Mouse (Mus musculus): Measurements from ENCODE around the gene Slit3. TPM values are rescaled to one million over a fixed set of nuclear protein-coding genes. Genes with fewer than 3 reads are reported as not detected.

The Slit3 gene
- polyA plus RNA-seq, 1 experiment from 2014 or later, result 13.0 TPM

DNA sequence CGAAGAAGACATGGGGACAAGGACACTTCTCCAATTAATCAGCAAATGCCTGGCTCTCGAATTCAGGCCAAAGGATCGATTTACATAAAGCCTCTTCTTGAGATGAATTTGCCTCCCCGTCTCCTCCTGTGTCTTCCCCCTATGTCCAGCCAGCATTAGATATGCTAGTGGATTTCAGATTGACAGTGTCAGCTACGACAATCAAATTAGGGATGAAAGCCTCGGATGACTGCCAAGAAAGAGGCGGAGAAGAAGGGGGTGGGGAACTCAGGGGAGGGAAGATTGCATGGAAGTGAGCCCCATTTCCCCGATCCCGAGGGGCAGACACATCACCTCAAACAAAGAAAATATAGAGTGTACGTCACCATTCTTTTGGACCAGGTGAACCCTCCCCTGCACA, 375.9 kb downstream of the Slit3 start:
- H3K4me2 ChIP-seq, result no peak overlapping the region
- H3K36me3 ChIP-seq, result no peaks in the 10 kb centered on the region
- H3K27ac ChIP-seq (replicated peaks), result no peak overlapping the region
- ATAC-seq (ENCODE audit: low FRiP score, low read depth), result no peak
- H3K9ac ChIP-seq, result no peak overlapping the region
- peaks cover 8% of the 10 kb centered on the region; the same call in 1 of the 2 replicates for H3K27me3 ChIP-seq
- 0 out of 2 replicates have a peak, but pooled peaks cover 3% of the 10 kb centered on the region for H3K4me1 ChIP-seq (replicated peaks)
- WGBS, result 43% methylated on average over 10 of the region's 10 CpGs
- no peaks in the 10 kb centered on the region for H3K9me3 ChIP-seq
- H3K4me3 ChIP-seq, result no peak overlapping the region

DNA sequence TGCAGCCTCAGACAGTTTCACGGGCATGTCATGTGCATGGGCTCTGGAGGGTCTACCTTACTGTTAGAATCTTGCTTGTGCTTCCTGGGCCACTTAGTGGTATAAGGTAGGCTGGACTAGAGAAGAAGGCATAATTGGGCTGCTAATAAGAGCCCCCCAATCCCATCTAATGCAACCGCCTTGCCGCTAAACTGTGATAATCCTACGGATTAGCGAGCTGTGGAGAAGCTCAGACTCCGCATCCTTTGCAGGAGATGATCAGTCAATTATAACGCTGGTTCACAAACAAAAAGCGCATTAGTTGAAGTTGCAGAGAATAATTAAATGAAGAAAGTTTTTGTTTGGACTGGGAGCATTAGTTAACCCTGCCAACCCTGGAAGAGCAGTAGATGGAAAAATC, 376.9 kb downstream of the Slit3 start:
- no peak for ATAC-seq (ENCODE audit: low FRiP score, low read depth)
- 76% methylated on average over 8 of the region's 8 CpGs for WGBS
- Histone ChIP-seq H3K4me3 (no peak overlapping the region), H3K27ac (replicated peaks) (no peak overlapping the region), H3K4me2 (no peak overlapping the region), H3K27me3 (peaks cover 8% of the 10 kb centered on the region; the same call in 1 of the 2 replicates), H3K9ac (no peak overlapping the region), H3K36me3 (no peaks in the 10 kb centered on the region), H3K4me1 (replicated peaks) (0 out of 2 replicates have a peak, but pooled peaks cover 6% of the 10 kb centered on the region), H3K9me3 (no peaks in the 10 kb centered on the region)

DNA sequence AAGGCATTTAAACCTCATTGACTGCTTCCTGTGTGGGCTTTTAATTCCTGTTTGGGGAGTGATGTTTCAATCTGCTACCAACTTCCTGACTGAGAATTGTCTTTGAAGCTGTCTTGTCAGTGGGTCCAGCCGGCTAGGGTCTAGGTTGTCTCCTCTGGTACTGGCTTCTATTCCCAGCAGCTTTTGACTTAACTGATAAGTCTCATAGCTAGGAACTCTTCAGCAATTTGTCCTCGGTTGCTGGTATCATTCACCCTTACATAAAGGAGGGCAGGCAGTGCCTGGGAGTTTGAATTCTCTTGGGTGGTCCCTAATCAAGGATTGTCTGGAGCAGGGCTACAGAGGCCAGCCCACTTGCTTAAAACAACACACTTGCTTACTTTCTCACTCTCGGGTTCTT, 381.1 kb downstream of the Slit3 start:
- no peak overlapping the region for H3K27ac ChIP-seq (replicated peaks)
- no peak overlapping the region for H3K4me3 ChIP-seq
- no peaks in the 10 kb centered on the region for H3K9me3 ChIP-seq
- H3K9ac ChIP-seq, result no peak overlapping the region
- no peak overlapping the region for H3K4me2 ChIP-seq
- H3K27me3 ChIP-seq, result peaks cover 12% of the 10 kb centered on the region; the same call in 1 of the 2 replicates
- no peak for ATAC-seq (ENCODE audit: low FRiP score, low read depth)
- no peaks in the 10 kb centered on the region for H3K36me3 ChIP-seq
- 16% methylated on average over 3 of the region's 3 CpGs for WGBS
- peaks cover 7% of the 10 kb centered on the region; the same call in 1 of the 2 replicates for H3K4me1 ChIP-seq (replicated peaks)

DNA sequence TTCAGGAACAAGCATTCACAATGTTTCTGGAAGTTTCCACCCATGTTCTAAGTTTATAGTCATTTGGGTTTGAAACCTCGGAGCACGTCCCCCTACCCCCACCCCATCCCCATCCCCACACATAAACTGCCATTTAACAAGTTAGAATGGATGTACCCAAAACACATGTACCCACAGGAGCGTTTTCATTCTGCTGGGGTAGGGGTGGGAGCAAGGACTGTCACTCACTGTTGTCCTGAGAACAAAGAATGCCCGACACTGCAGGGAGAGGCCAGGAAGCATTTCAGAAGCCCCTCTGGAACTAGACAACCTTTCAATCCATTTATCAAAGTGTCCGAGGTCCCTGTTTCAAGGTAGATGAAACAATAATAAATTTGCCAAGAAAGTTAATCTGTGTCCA, 383.0 kb downstream of the Slit3 start:
- H3K9ac ChIP-seq, result no peak overlapping the region
- H3K9me3 ChIP-seq, result no peaks in the 10 kb centered on the region
- H3K27ac ChIP-seq (replicated peaks), result no peak overlapping the region
- H3K4me3 ChIP-seq, result no peak overlapping the region
- H3K4me2 ChIP-seq, result no peak overlapping the region
- WGBS, result 8% methylated on average over 5 of the region's 5 CpGs
- H3K27me3 ChIP-seq, result peaks cover 12% of the 10 kb centered on the region; the same call in 1 of the 2 replicates
- H3K36me3 ChIP-seq, result no peaks in the 10 kb centered on the region
- ATAC-seq (ENCODE audit: low FRiP score, low read depth), result no peak
- peaks cover 7% of the 10 kb centered on the region; the same call in 1 of the 2 replicates for H3K4me1 ChIP-seq (replicated peaks)

DNA sequence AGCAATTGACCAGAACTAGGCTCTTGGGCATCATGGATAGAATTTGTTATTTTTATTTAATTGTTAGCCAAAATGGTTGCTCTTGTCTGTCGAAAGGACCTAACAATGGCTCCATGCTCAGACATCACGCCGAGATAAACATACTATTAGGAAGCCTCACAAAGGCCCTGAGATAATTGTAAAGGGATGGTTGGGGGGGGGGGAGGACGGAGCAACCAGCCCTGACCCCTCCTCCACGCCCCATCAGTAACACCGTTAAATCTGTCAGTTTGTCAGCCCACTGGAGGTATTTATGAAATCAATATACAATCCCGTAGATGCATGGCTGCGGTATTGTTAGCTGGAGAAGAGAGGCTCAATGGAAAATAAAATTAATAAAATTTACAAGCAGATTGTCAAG, 383.9 kb downstream of the Slit3 start:
- Histone ChIP-seq H3K27me3 (peaks cover 9% of the 10 kb centered on the region; the same call in 1 of the 2 replicates), H3K36me3 (no peaks in the 10 kb centered on the region), H3K27ac (replicated peaks) (no peak overlapping the region), H3K9me3 (no peaks in the 10 kb centered on the region), H3K4me3 (no peak overlapping the region), H3K4me1 (replicated peaks) (peaks cover 7% of the 10 kb centered on the region; the same call in 1 of the 2 replicates), H3K9ac (no peak overlapping the region), H3K4me2 (no peak overlapping the region)
- WGBS, result 24% methylated on average over 8 of the region's 8 CpGs
- ATAC-seq (ENCODE audit: low FRiP score, low read depth), result no peak

DNA sequence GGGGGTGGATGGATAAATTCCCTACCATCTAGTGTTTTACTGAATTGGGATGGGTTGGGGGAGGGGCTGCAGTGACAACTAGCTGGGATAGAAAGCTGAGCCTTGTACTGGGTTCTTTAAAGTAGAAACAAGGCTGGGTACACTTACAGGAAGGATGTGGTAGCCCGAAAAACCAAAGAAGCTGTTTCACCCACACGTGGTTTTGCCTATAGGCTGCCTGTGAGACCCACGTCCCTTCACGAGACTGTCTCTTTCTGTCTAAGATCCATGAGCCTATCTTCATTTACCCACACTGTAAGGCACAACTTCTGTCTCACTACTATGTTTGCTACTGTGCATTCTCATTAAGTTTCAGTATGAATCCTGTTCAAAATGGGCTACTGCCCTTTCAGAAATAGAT, 384.3 kb downstream of the Slit3 start:
- Histone ChIP-seq H3K9me3 (no peaks in the 10 kb centered on the region), H3K4me3 (no peak overlapping the region), H3K4me2 (no peak overlapping the region), H3K4me1 (replicated peaks) (peaks cover 7% of the 10 kb centered on the region; the same call in 1 of the 2 replicates), H3K27me3 (peaks cover 8% of the 10 kb centered on the region; the same call in 1 of the 2 replicates), H3K27ac (replicated peaks) (no peak overlapping the region), H3K36me3 (no peaks in the 10 kb centered on the region), H3K9ac (no peak overlapping the region)
- WGBS, result 38% methylated on average over 4 of the region's 4 CpGs
- no peak for ATAC-seq (ENCODE audit: low FRiP score, low read depth)

DNA sequence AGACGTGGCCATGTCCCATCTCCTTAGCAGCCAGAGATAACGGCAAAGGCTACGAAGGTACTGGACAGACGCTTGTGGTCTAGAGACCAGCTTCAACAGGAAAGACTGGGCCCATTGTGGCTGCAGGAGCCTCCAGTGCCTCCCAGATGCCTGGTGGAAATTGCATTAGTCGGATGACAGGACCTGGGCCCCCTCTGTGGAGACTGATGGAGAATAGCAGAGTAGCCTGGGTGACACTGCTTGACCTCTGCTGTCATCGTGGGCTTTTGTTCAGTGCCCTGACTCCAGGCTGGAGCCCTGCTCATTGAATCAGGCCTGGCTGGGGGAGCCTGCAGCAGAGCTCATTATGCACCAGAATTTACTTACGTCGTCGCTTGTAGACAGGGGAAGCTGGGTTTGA, 384.8 kb downstream of the Slit3 start:
- peaks cover 7% of the 10 kb centered on the region; the same call in 1 of the 2 replicates for H3K4me1 ChIP-seq (replicated peaks)
- WGBS, result 22% methylated on average over 9 of the region's 9 CpGs

DNA sequence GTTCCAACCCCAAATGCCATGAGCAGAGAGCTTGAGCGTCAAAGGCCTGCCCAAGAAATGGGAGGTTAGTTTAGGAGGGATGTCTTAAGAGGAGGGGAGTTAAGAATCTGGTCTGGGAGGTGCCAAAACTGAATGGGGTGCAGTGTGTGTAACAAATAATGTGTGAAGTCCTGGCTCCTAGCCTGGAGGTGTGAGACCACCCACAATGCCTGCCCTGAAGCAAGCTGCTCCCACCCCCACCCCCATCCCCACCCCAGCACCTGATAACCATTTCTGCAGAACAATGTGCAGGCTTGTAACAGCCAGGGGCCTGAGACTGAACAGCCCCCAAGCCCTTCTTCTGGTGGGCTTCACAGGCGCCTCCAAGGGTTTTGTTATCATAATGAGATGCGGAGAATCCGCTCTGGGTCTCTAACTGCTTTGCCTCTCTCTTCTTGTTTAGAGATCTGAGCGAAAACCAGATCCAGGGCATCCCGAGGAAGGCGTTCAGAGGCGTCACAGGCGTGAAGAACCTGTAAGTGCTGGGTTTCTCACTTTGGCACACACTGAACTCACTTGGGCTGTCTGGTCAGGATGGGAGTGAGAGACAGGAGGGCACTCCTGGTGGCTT, 386.9 kb downstream of the Slit3 start:
- no peak overlapping the region for H3K4me3 ChIP-seq
- H3K27ac ChIP-seq (replicated peaks), result no peak overlapping the region
- H3K9ac ChIP-seq, result no peak overlapping the region
- no peaks in the 10 kb centered on the region for H3K36me3 ChIP-seq
- peaks cover 4% of the 10 kb centered on the region; the same call in 1 of the 2 replicates for H3K27me3 ChIP-seq
- WGBS, result 40% methylated on average over 9 of the region's 9 CpGs
- no peak overlapping the region for H3K4me2 ChIP-seq
- no peaks in the 10 kb centered on the region for H3K9me3 ChIP-seq
- no peak for ATAC-seq (ENCODE audit: low FRiP score, low read depth)
- peaks cover 7% of the 10 kb centered on the region for H3K4me1 ChIP-seq (replicated peaks)

More for the DNA sequence above, 384.8 kb downstream of the Slit3 start:
- H3K27me3 ChIP-seq, result peaks cover 4% of the 10 kb centered on the region; the same call in 1 of the 2 replicates
- no peak overlapping the region for H3K4me2 ChIP-seq
- H3K9ac ChIP-seq, result no peak overlapping the region
- H3K4me3 ChIP-seq, result no peak overlapping the region
- no peaks in the 10 kb centered on the region for H3K36me3 ChIP-seq
- no peak for ATAC-seq (ENCODE audit: low FRiP score, low read depth)
- no peaks in the 10 kb centered on the region for H3K9me3 ChIP-seq
- H3K27ac ChIP-seq (replicated peaks), result no peak overlapping the region

DNA sequence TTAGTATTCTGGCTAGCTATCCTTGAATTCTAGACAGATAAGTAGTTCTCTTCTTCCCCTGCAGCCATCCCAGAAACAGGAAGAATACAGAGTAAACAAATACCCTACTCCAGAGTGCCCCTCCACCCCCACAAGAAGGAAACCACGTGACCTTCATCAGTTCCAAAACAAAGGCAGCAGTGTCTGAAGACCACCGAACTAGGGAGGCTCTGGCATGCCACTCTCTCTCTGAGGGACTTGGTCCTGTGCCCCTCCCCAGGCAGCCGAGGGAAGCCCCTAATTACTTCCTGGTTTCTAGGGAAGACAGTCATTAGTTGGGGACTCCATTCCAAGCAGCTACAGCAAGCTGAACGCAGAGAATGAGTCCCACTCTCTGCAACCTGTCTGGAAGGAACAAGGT, 391.7 kb downstream of the Slit3 start:
- no peak overlapping the region for H3K4me2 ChIP-seq
- H3K9me3 ChIP-seq, result no peaks in the 10 kb centered on the region
- H3K27ac ChIP-seq (replicated peaks), result peak overlapping the region; percentile 50; the same call in 1 of the 2 replicates
- no peaks in the 10 kb centered on the region for H3K36me3 ChIP-seq
- H3K4me3 ChIP-seq, result no peak overlapping the region
- no peak overlapping the region for H3K9ac ChIP-seq
- peaks cover 14% of the 10 kb centered on the region for H3K4me1 ChIP-seq (replicated peaks)
- ATAC-seq (ENCODE audit: low FRiP score, low read depth), result peak; percentile 43
- no peaks in the 10 kb centered on the region for H3K27me3 ChIP-seq
- WGBS, result 4% methylated on average over 4 of the region's 4 CpGs

DNA sequence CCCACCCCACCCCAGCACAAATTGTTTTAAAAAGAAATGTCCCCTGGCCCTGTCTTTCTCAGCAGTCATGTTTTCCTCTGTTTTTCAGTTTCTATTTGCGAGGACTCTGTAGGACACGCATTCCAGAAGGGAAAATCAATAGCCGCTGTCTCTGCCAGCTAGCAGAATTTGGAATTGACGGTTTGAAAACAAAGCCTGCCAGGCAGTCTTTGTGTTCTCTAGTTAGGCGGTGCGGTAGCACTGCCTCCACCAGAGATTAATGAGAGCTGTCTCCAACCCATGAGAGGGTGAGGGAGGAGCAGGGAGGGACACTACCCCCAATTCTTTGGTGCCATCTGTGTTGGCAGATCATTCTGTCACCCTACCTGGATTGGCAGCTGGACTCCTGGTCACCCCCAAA, 392.3 kb downstream of the Slit3 start:
- H3K27ac ChIP-seq (replicated peaks), result peak overlapping the region; percentile 50
- 4% methylated on average over 6 of the region's 6 CpGs for WGBS

DNA sequence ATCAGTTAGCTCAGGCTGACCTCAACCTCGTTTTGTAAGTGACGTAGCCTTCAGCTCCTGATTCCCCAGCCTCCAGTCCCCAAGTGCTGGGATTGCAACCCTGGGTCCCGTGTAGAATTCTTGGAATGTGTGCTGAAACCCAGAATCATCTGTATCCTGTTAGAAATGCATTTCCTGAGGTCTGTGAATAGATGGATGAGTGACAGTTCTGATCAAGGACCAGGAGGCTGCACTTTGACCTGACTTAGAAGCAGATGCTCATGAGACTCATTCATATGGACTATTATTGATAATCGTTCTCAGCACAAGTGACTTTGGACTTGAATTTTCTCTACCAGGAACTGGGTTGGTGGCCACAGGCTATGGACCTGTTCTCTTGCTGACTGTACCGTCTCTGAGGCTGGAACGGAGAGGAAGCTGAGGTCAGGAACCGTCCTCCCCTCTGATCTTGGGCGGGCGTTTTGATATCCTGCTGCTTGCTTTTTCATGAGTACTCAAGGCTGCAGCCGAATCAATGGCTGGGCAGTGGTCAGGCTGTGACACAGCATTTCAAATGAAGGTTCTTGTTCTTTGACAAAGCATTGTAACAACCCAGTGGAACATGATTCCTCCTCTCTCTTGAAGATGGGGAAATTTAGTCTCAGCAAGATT, 401.9 kb downstream of the Slit3 start:
- Histone ChIP-seq H3K27ac (replicated peaks) (no peak overlapping the region), H3K4me2 (no peak overlapping the region), H3K27me3 (no peaks in the 10 kb centered on the region), H3K36me3 (no peaks in the 10 kb centered on the region), H3K4me1 (replicated peaks) (peaks cover 12% of the 10 kb centered on the region), H3K9me3 (no peaks in the 10 kb centered on the region), H3K4me3 (no peak overlapping the region), H3K9ac (no peak overlapping the region)
- WGBS, result 29% methylated on average over 10 of the region's 10 CpGs
- ATAC-seq (ENCODE audit: low FRiP score, low read depth), result no peak

More for the DNA sequence above, 392.3 kb downstream of the Slit3 start:
- no peak overlapping the region for H3K4me2 ChIP-seq
- ATAC-seq (ENCODE audit: low FRiP score, low read depth), result peak; percentile 49; the same call in 1 of the 2 replicates
- no peaks in the 10 kb centered on the region for H3K27me3 ChIP-seq
- peaks cover 14% of the 10 kb centered on the region for H3K4me1 ChIP-seq (replicated peaks)
- no peak overlapping the region for H3K9ac ChIP-seq
- H3K9me3 ChIP-seq, result no peaks in the 10 kb centered on the region
- H3K4me3 ChIP-seq, result no peak overlapping the region
- no peaks in the 10 kb centered on the region for H3K36me3 ChIP-seq

DNA sequence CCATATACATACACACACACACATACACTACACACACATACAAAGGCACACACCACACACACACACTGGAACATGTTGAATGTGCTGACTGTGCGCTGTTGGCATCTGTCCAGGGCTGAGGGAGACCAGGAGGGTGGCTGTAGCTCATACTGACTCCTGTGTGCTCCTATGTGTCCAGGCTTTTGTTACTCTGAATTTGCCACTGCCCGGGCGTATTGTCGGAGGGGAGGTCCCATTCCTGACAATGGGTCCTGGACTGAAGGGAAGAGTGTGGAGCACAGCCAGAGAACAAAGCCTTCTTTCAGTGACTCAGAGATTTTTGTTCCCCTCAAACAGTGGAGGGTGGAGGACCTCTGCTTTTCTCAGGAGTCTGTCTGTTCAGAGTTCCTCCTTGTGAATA, 402.7 kb downstream of the Slit3 start:
- no peaks in the 10 kb centered on the region for H3K36me3 ChIP-seq
- H3K27me3 ChIP-seq, result no peaks in the 10 kb centered on the region
- WGBS, result 23% methylated on average over 4 of the region's 4 CpGs
- ATAC-seq (ENCODE audit: low FRiP score, low read depth), result 0 out of 2 replicates have a peak, but pooled peaks have one; percentile 63
- no peaks in the 10 kb centered on the region for H3K9me3 ChIP-seq
- peaks cover 19% of the 10 kb centered on the region for H3K4me1 ChIP-seq (replicated peaks)
- H3K4me3 ChIP-seq, result no peak overlapping the region
- H3K4me2 ChIP-seq, result no peak overlapping the region
- H3K9ac ChIP-seq, result no peak overlapping the region
- no peak overlapping the region for H3K27ac ChIP-seq (replicated peaks)
